Mouse (Mus musculus): ENCODE data around the gene Myoz1. TPM values are rescaled to one million over a fixed set of nuclear protein-coding genes. Genes with fewer than 3 reads are reported as not detected.

The Myoz1 gene
- polyA plus RNA-seq, 1 experiment = not detected

DNA sequence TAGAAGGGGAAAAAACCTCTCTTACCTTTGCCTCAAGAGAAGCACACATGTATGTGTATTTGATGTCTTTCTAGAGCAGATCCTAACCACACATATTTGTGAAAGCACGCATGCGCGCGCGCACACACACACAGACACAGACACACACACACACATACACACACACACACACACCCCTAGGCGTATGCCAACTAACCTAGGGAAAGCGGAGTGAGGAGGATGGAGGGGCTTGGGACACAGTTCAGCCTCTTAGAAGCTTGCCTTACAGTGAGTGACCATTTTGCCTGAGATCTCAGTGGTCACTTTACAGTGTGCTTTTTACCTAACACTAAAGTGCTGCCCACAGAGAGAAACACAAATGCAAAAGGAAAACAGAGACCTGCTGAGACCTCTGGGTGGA, 3.3 kb upstream of the Myoz1 start:
- Histone ChIP-seq H3K27me3 (ENCODE audit: control insufficient read depth, insufficient read depth, low read length, poor library complexity, severe bottlenecking) (no peaks in the 10 kb centered on the region), H3K4me1 (ENCODE audit: control insufficient read depth, insufficient read depth, low read length) (peaks cover 1% of the 10 kb centered on the region), H3K36me3 (ENCODE audit: control insufficient read depth, insufficient read depth, low read length, poor library complexity, severe bottlenecking) (no peaks in the 10 kb centered on the region), H3K4me3 (ENCODE audit: low read depth, low read length) (no peak overlapping the region), H3K9ac (ENCODE audit: low read depth, poor library complexity, severe bottlenecking) (peak overlapping the region; percentile 70), H3K27ac (ENCODE audit: insufficient read depth, low read length) (no peak overlapping the region), H3K9me3 (replicated peaks; ENCODE audit: control insufficient read depth, insufficient read depth, low read length, poor library complexity, severe bottlenecking) (no peaks in the 10 kb centered on the region)
- TF ChIP-seq CTCF (IDR thresholded peaks at IDR 0.05; ENCODE audit: low read depth, low read length) = no peak
- no peak for TF ChIP-seq POLR2A (IDR thresholded peaks at IDR 0.05; ENCODE audit: insufficient read depth, low read length)
- no peak for TF ChIP-seq EP300 (IDR thresholded peaks at IDR 0.05; ENCODE audit: insufficient read depth, low read depth, low read length)

DNA sequence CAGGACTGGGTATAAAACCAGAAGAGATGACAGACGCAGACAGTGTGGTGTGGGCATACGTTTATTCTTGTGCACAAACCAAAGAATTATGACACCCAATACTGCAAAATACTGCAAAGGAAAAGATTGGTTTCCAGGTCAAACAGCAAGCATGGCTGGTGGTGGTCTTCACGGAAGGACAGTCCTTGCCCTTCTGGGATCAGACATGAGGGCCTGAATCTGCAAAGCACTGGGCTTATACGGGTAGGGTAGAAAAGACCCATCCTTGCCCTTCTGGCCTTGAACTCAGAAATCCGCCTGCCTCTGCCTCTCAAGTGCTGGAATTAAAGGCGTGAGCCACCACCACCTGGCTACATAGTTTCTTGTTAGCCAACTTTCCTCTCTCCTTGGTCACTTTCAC, 2.6 kb upstream of the Myoz1 start:
- Histone ChIP-seq H3K36me3 (ENCODE audit: control insufficient read depth, insufficient read depth, low read length, poor library complexity, severe bottlenecking) (no peaks in the 10 kb centered on the region), H3K27me3 (ENCODE audit: control insufficient read depth, insufficient read depth, low read length, poor library complexity, severe bottlenecking) (no peaks in the 10 kb centered on the region), H3K4me3 (ENCODE audit: low read depth, low read length) (no peak overlapping the region), H3K9me3 (replicated peaks; ENCODE audit: control insufficient read depth, insufficient read depth, low read length, poor library complexity, severe bottlenecking) (no peaks in the 10 kb centered on the region), H3K4me1 (ENCODE audit: control insufficient read depth, insufficient read depth, low read length) (peaks cover 1% of the 10 kb centered on the region), H3K9ac (ENCODE audit: low read depth, poor library complexity, severe bottlenecking) (no peak overlapping the region), H3K27ac (ENCODE audit: insufficient read depth, low read length) (no peak overlapping the region)
- TF ChIP-seq EP300 (IDR thresholded peaks at IDR 0.05; ENCODE audit: insufficient read depth, low read depth, low read length) (no peak), CTCF (IDR thresholded peaks at IDR 0.05; ENCODE audit: low read depth, low read length) (no peak), POLR2A (IDR thresholded peaks at IDR 0.05; ENCODE audit: insufficient read depth, low read length) (no peak)

DNA sequence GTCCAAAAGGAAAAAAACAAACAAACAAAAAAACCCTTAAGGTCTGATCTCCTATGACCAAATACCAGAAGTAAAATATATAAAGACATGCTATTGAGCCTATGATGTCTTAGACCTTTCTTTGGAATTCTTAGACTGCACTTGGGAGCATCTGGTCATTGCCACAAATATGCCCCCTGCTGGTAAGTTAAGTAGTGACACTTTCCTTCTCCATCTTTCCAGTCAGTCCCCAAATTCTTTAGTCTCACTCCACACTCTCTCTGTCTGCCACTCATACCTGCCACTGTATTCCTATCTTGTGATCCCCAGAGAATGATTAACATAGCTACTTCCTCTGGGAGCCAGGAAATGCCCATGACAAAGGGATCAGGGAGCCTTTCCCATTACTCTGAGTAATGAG, 2.0 kb upstream of the Myoz1 start:
- TF ChIP-seq POLR2A (IDR thresholded peaks at IDR 0.05; ENCODE audit: insufficient read depth, low read length) (no peak), EP300 (IDR thresholded peaks at IDR 0.05; ENCODE audit: insufficient read depth, low read depth, low read length) (no peak), CTCF (IDR thresholded peaks at IDR 0.05; ENCODE audit: low read depth, low read length) (no peak)
- Histone ChIP-seq H3K4me3 (ENCODE audit: low read depth, low read length) (no peak overlapping the region), H3K36me3 (ENCODE audit: control insufficient read depth, insufficient read depth, low read length, poor library complexity, severe bottlenecking) (no peaks in the 10 kb centered on the region), H3K9ac (ENCODE audit: low read depth, poor library complexity, severe bottlenecking) (no peak overlapping the region), H3K9me3 (replicated peaks; ENCODE audit: control insufficient read depth, insufficient read depth, low read length, poor library complexity, severe bottlenecking) (no peaks in the 10 kb centered on the region), H3K4me1 (ENCODE audit: control insufficient read depth, insufficient read depth, low read length) (no peaks in the 10 kb centered on the region), H3K27me3 (ENCODE audit: control insufficient read depth, insufficient read depth, low read length, poor library complexity, severe bottlenecking) (no peaks in the 10 kb centered on the region), H3K27ac (ENCODE audit: insufficient read depth, low read length) (no peak overlapping the region)

DNA sequence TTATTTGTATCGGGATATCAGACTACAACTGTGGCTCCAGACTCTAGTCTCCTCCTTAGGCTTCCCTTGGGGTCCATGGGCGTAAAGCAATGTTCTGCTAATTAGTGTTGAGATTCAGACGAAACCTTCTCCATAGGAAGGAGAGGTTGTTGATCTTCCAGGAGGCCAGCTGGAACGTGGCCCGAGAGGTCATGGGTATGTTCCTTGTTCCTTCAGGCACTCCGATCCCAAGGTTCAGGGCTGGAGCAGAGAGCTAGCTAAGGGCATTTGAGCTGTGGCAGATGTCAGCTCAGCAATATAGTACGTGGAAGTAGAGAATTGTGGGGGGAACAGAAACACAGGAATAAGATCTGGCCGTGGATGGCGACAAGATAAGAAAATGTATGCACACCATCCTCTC, 609 bp downstream of the Myoz1 start:
- H3K4me1 ChIP-seq (ENCODE audit: control insufficient read depth, insufficient read depth, low read length) = no peaks in the 10 kb centered on the region
- H3K9ac ChIP-seq (ENCODE audit: low read depth, poor library complexity, severe bottlenecking) = no peak overlapping the region
- TF ChIP-seq EP300 (IDR thresholded peaks at IDR 0.05; ENCODE audit: insufficient read depth, low read depth, low read length) (no peak), POLR2A (IDR thresholded peaks at IDR 0.05; ENCODE audit: insufficient read depth, low read length) (no peak), CTCF (IDR thresholded peaks at IDR 0.05; ENCODE audit: low read depth, low read length) (no peak)
- H3K9me3 ChIP-seq (replicated peaks; ENCODE audit: control insufficient read depth, insufficient read depth, low read length, poor library complexity, severe bottlenecking) = no peaks in the 10 kb centered on the region
- H3K27me3 ChIP-seq (ENCODE audit: control insufficient read depth, insufficient read depth, low read length, poor library complexity, severe bottlenecking) = no peaks in the 10 kb centered on the region
- no peak overlapping the region for H3K4me3 ChIP-seq (ENCODE audit: low read depth, low read length)
- H3K36me3 ChIP-seq (ENCODE audit: control insufficient read depth, insufficient read depth, low read length, poor library complexity, severe bottlenecking) = no peaks in the 10 kb centered on the region
- H3K27ac ChIP-seq (ENCODE audit: insufficient read depth, low read length) = no peak overlapping the region

GRCm38 (mm10) chr14:20654690-20655421, 1.5 kb downstream of the Myoz1 start:
- no peak overlapping the region for H3K9ac ChIP-seq (ENCODE audit: low read depth, poor library complexity, severe bottlenecking)
- no peaks in the 10 kb centered on the region for H3K27me3 ChIP-seq (ENCODE audit: control insufficient read depth, insufficient read depth, low read length, poor library complexity, severe bottlenecking)
- no peaks in the 10 kb centered on the region for H3K9me3 ChIP-seq (replicated peaks; ENCODE audit: control insufficient read depth, insufficient read depth, low read length, poor library complexity, severe bottlenecking)
- no peak for TF ChIP-seq CTCF (IDR thresholded peaks at IDR 0.05; ENCODE audit: low read depth, low read length)
- no peak for TF ChIP-seq EP300 (IDR thresholded peaks at IDR 0.05; ENCODE audit: insufficient read depth, low read depth, low read length)
- no peak for TF ChIP-seq POLR2A (IDR thresholded peaks at IDR 0.05; ENCODE audit: insufficient read depth, low read length)
- H3K27ac ChIP-seq (ENCODE audit: insufficient read depth, low read length) = no peak overlapping the region
- no peak overlapping the region for H3K4me3 ChIP-seq (ENCODE audit: low read depth, low read length)
- no peaks in the 10 kb centered on the region for H3K36me3 ChIP-seq (ENCODE audit: control insufficient read depth, insufficient read depth, low read length, poor library complexity, severe bottlenecking)
- H3K4me1 ChIP-seq (ENCODE audit: control insufficient read depth, insufficient read depth, low read length) = no peaks in the 10 kb centered on the region

GRCm38 (mm10) chr14:20651722-20652256, 4.6 kb downstream of the Myoz1 start:
- Histone ChIP-seq H3K9me3 (replicated peaks; ENCODE audit: control insufficient read depth, insufficient read depth, low read length, poor library complexity, severe bottlenecking) (no peaks in the 10 kb centered on the region), H3K9ac (ENCODE audit: low read depth, poor library complexity, severe bottlenecking) (no peak overlapping the region), H3K27ac (ENCODE audit: insufficient read depth, low read length) (no peak overlapping the region), H3K36me3 (ENCODE audit: control insufficient read depth, insufficient read depth, low read length, poor library complexity, severe bottlenecking) (no peaks in the 10 kb centered on the region), H3K4me3 (ENCODE audit: low read depth, low read length) (no peak overlapping the region), H3K27me3 (ENCODE audit: control insufficient read depth, insufficient read depth, low read length, poor library complexity, severe bottlenecking) (no peaks in the 10 kb centered on the region), H3K4me1 (ENCODE audit: control insufficient read depth, insufficient read depth, low read length) (no peaks in the 10 kb centered on the region)
- TF ChIP-seq EP300 (IDR thresholded peaks at IDR 0.05; ENCODE audit: insufficient read depth, low read depth, low read length) = no peak
- TF ChIP-seq POLR2A (IDR thresholded peaks at IDR 0.05; ENCODE audit: insufficient read depth, low read length) = no peak
- TF ChIP-seq CTCF (IDR thresholded peaks at IDR 0.05; ENCODE audit: low read depth, low read length) = no peak
